Mouse (Mus musculus) lung, embryonic 14.5 days (tissue): ENCODE results near the gene Sv2b. TPM values are rescaled to one million over a fixed set of nuclear protein-coding genes. Genes with fewer than 3 reads are reported as not detected.

Experiments
- ATAC-seq: fragments of 200-750 bp; cut with Nextera tagmentation; 2 replicates; pipeline ENCODE4 v1.8.0; 2017; ENCODE audit warnings: mild to moderate bottlenecking, moderate TSS enrichment, moderate library complexity; ENCODE audit not compliant: insufficient read depth
- DNase-seq: peaks from one replicate; pipeline ENCODE4 v3.0.0-alpha.2; 2015
- H3K27ac ChIP-seq: fragments of 300-500 bp; sonication (generic); 2 replicates; pipeline ENCODE4 v1.5.1; 2014; ENCODE audit warnings: low read depth, mild to moderate bottlenecking, moderate library complexity
- H3K27me3 ChIP-seq: fragments of 300-500 bp; sonication (generic); 2 replicates; pipeline ENCODE4 v1.6.1; 2014; ENCODE audit warnings: low read length, control low read depth; ENCODE audit not compliant: insufficient read depth
- H3K36me3 ChIP-seq: fragments of 300-500 bp; sonication (generic); 2 replicates; pipeline ENCODE4 v1.6.1; 2014; ENCODE audit warnings: control low read depth; ENCODE audit not compliant: insufficient read depth
- H3K4me1 ChIP-seq: fragments of 300-500 bp; sonication (generic); 2 replicates; pipeline ENCODE4 v1.6.1; 2014; ENCODE audit warnings: antibody characterized with exemption, control low read depth; ENCODE audit not compliant: insufficient read depth
- H3K4me2 ChIP-seq: fragments of 300-500 bp; sonication (generic); 2 replicates; pipeline ENCODE4 v1.6.1; 2014; ENCODE audit warnings: mild to moderate bottlenecking
- H3K4me3 ChIP-seq: fragments of 300-500 bp; sonication (generic); 2 replicates; pipeline ENCODE4 v1.5.1; 2014; ENCODE audit warnings: low read depth, low read length
- H3K9ac ChIP-seq: fragments of 300-500 bp; sonication (generic); 2 replicates; pipeline ENCODE4 v1.6.1; 2014
- H3K9me3 ChIP-seq: fragments of 300-500 bp; sonication (generic); 2 replicates; pipeline ENCODE4 v1.6.1; 2016; ENCODE audit warnings: low read depth, low read length, control low read depth
- CTCF ChIP-seq: IDR thresholded peaks from 2 replicates; pipeline ENCODE4 v1.5.1; 2016; ENCODE audit warnings: antibody characterized with exemption, low read depth
- WGBS: fragments of 180-500 bp; shearing (Covaris S2); extraction: QIAGEN DNeasy Blood & Tissue Kit; methylation state at CpG from one replicate; pipeline ENCODE4 v1.1.7; 2014; 5-methylcytosine and 5-hydroxymethylcytosine counted together
- polyA plus RNA-seq: library from polyadenylated mRNA; unstranded; fragments of >200 nt; fragmentation: Nextera tagmentation; extraction: Ambion mirVana; gene quantifications from 2 replicates; pipeline ENCODE4 v1.2.1, GENCODE M21; 2014

The Sv2b gene
- polyA plus RNA-seq, 1 experiment from 2014 or later: 0.95 TPM

GRCm38 (mm10) chr7:75175042-75175441 lies 134.0 kb downstream of the Sv2b start:
- H3K9me3 ChIP-seq: no peaks in the 10 kb centered on the region
- H3K27ac ChIP-seq: no peak overlapping the region
- H3K4me3 ChIP-seq: no peak overlapping the region
- WGBS: 88% methylated on average over 3 of the region's 3 CpGs
- no peak overlapping the region for H3K9ac ChIP-seq
- H3K4me2 ChIP-seq: no peak overlapping the region
- ATAC-seq (no peak), DNase-seq (no peak)
- no peaks in the 10 kb centered on the region for H3K27me3 ChIP-seq
- H3K36me3 ChIP-seq: no peaks in the 10 kb centered on the region
- TF ChIP-seq CTCF: no peak
- H3K4me1 ChIP-seq: no peaks in the 10 kb centered on the region

DNA sequence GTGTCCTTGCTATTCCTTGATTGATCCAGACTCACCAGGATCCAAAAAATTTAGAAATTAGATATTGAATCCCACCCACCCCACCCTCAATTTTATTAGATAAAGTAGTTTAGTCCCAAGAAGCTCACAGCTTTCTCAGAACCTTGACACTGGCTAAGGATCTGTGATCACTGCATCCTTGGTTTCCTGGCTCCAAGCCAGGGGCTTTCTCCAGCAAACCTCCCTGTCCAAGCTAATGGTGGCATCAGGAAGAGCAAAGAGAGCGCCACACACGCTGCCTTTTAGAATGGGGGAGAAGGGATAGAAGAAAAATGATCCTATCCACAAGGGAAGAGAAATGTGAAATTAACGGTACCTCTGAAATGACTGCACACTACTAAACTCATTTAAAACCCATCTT lies 141.6 kb downstream of the Sv2b start:
- no peak overlapping the region for H3K4me2 ChIP-seq
- no peaks in the 10 kb centered on the region for H3K4me1 ChIP-seq
- no peaks in the 10 kb centered on the region for H3K9me3 ChIP-seq
- no peak overlapping the region for H3K27ac ChIP-seq
- no peak overlapping the region for H3K4me3 ChIP-seq
- no peak overlapping the region for H3K9ac ChIP-seq
- DNase-seq: peak; percentile 5
- no peak for ATAC-seq
- no peaks in the 10 kb centered on the region for H3K36me3 ChIP-seq
- no peak for TF ChIP-seq CTCF
- WGBS: 65% methylated on average over 3 of the region's 3 CpGs
- no peaks in the 10 kb centered on the region for H3K27me3 ChIP-seq

DNA sequence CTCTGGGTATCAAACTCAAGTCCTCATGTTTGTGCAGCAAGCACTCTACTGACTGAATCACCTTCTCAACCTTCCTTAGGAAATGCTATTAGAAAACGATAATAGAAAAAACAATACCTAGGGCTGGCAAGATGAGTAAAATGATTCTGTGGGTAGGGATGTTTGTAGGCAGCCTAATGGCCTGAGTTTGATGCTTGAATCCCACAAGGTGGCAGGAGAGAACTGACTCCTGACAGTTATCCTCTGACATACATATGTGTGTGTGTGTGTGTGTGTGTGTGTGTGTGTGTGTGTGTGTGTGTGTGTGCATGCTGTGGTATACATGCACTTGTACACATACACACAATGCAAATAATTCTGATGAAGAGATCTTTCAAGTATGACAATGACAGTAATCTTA lies 161.9 kb downstream of the Sv2b start:
- no peak overlapping the region for H3K9ac ChIP-seq
- no peak for DNase-seq
- no peaks in the 10 kb centered on the region for H3K27me3 ChIP-seq
- ATAC-seq: no peak
- 81% methylated on average over 1 of the region's 1 CpGs for WGBS
- no peaks in the 10 kb centered on the region for H3K9me3 ChIP-seq
- no peaks in the 10 kb centered on the region for H3K36me3 ChIP-seq
- H3K27ac ChIP-seq: no peak overlapping the region
- H3K4me3 ChIP-seq: no peak overlapping the region
- TF ChIP-seq CTCF: no peak
- no peaks in the 10 kb centered on the region for H3K4me1 ChIP-seq
- no peak overlapping the region for H3K4me2 ChIP-seq

- H3K9me3 ChIP-seq: no peaks in the 10 kb centered on the region
- DNase-seq (no peak), ATAC-seq (no peak)
- WGBS: 39% methylated on average over 2 of the region's 2 CpGs
- no peaks in the 10 kb centered on the region for H3K36me3 ChIP-seq
- no peak for TF ChIP-seq CTCF
- H3K27ac ChIP-seq: no peak overlapping the region
- no peaks in the 10 kb centered on the region for H3K27me3 ChIP-seq
- no peaks in the 10 kb centered on the region for H3K4me1 ChIP-seq
- no peak overlapping the region for H3K4me2 ChIP-seq
- H3K4me3 ChIP-seq: no peak overlapping the region
- H3K9ac ChIP-seq: no peak overlapping the region
These were observed 166.3 kb downstream of the Sv2b start for GRCm38 (mm10) chr7:75142800-75143199.

DNA sequence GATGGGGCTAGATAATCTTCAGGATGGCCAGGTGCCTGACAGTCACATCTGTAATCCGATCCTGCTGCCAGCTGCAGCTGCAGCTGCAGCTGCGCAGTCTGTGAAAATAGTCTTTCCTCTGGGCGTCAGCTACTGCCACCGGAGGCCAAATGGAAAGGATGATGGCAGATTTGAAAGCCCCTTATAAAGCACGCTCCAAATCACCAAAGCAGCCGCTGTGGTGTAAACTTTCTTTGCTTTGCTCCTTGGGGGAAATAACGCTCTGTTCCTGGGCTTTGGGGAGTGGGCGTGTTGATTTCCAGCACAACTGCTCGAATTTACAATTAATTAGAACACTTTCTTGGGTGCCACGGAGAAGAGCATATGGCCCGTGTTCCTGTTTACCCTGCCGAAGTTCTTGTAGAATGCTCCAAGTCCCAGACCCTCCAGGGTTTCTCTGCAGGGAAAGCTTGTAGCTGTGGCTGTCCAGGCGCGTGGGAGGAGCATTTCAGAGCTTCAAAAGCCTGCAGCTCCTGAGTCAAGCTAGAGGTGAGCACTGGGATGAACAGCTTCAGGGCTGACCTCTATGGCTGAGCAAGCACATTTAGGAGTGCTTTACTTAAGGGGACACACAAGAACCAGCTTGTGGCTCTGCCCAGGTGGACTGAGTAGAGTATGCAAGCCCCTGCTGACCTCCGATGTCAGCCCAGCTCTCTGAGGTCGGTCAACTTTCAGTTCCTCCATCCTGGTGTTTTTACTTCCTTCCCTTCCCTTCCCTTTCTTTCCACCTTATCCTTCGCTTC lies 167.0 kb downstream of the Sv2b start:
- no peak for TF ChIP-seq CTCF
- H3K4me2 ChIP-seq: peak overlapping the region; percentile 50
- WGBS: 7% methylated on average over 17 of the region's 17 CpGs
- no peaks in the 10 kb centered on the region for H3K27me3 ChIP-seq
- H3K9ac ChIP-seq: no peak overlapping the region
- H3K4me1 ChIP-seq: no peaks in the 10 kb centered on the region
- H3K9me3 ChIP-seq: no peaks in the 10 kb centered on the region
- no peak overlapping the region for H3K27ac ChIP-seq
- ATAC-seq (peak; percentile 58; the same call in 1 of the 2 replicates), DNase-seq (peak; percentile 70)
- H3K4me3 ChIP-seq: peak overlapping the region; percentile 21
- H3K36me3 ChIP-seq: no peaks in the 10 kb centered on the region

- no peak overlapping the region for H3K4me3 ChIP-seq
- H3K36me3 ChIP-seq: no peaks in the 10 kb centered on the region
- 90% methylated on average over 2 of the region's 2 CpGs for WGBS
- DNase-seq: no peak
- no peaks in the 10 kb centered on the region for H3K4me1 ChIP-seq
- H3K27me3 ChIP-seq: no peaks in the 10 kb centered on the region
- H3K4me2 ChIP-seq: no peak overlapping the region
- no peak for TF ChIP-seq CTCF
- no peaks in the 10 kb centered on the region for H3K9me3 ChIP-seq
- no peak overlapping the region for H3K9ac ChIP-seq
- no peak for ATAC-seq
- H3K27ac ChIP-seq: no peak overlapping the region
These were observed 169.8 kb downstream of the Sv2b start for GRCm38 (mm10) chr7:75139306-75139705.

DNA sequence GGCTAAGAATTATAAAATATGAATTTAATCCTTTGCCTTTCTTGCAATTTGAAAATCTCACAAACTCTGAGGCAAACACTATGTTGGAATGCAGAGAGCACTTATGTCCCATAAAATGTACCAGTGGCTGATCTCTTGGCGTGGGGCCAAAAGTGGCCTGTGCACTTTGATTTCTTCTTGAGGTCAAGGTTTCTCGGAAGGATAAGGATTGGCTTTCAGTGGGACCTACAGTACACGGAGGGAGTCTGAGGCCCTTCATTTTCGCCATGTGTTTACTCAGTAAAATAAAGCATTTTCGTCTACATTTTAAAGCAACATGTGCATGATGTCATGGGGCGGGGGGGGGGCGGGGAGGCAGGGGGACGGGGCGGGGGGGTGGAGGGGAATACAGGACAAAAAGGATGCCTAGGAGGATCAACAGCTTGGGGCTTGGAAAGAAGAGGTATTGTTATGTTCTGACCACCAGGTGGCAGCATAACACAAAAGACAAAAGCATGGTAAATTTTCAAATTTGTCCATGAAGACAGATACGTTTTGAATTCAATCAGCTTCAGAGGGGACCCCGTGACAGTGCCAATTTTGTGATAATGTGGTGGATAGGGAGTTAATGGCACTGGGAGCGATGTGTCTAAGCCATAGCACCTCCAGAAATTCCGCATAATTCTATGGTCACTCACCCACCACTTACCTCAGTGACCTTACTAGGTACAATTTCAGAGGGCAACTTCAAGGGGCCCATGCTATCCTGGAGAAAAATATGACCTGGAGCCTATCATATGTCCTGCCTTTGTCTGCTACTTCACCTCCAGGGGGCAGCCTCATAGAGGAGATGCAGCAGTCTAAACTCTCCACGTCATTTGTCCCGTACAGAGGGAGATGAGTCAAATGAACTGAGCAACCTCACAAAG lies 174.1 kb downstream of the Sv2b start:
- peak; percentile 86 for DNase-seq

More for the DNA sequence above, 174.1 kb downstream of the Sv2b start:
- H3K4me1 ChIP-seq: no peaks in the 10 kb centered on the region
- TF ChIP-seq CTCF: peak; percentile 68
- no peaks in the 10 kb centered on the region for H3K9me3 ChIP-seq
- no peaks in the 10 kb centered on the region for H3K36me3 ChIP-seq
- no peak overlapping the region for H3K4me3 ChIP-seq
- H3K27me3 ChIP-seq: no peaks in the 10 kb centered on the region
- peak; percentile 51 for ATAC-seq
- H3K27ac ChIP-seq: no peak overlapping the region
- no peak overlapping the region for H3K9ac ChIP-seq
- 20% methylated on average over 15 of the region's 15 CpGs for WGBS
- no peak overlapping the region for H3K4me2 ChIP-seq
